Mouse (Mus musculus): ENCODE results near the gene Ciita. TPM values are rescaled to one million over a fixed set of nuclear protein-coding genes. Genes with fewer than 3 reads are reported as not detected.

The Ciita gene
- 0.07 and 0.22 TPM in 2 replicates for polyA plus RNA-seq (2012; rRNA removed)

DNA sequence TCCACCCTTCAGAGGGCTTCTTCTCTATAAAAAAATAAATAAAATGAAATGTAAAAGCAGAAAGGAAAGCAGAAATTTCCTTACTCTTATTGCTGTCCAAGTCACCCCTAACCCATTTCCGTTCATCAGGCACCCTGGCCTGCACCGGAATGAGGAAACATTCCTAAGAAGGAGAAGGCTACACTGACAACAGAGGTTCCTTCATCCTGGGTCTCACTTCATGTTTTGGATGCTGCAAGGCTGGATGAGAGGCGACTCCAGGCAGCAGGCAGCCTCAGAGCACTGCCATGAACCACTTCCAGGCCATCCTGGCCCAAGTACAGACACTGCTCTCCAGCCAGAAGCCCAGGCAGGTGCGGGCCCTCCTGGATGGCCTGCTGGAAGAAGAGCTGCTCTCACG is at the start of gene Ciita:
Ciita (plus strand) TSS at position 203 of the 400 bp plus-strand sequence.
- no peak for TF ChIP-seq POLR2A (IDR thresholded peaks at IDR 0.05; ENCODE audit: control insufficient read depth, low read depth, low read length)
- no peak for TF ChIP-seq CTCF (IDR thresholded peaks at IDR 0.05; ENCODE audit: control insufficient read depth, insufficient read depth, insufficient replicate concordance, low read depth, low read length)
- Histone ChIP-seq H3K27ac (ENCODE audit: control insufficient read depth, insufficient read depth, low read depth, low read length) (no peak within 1 kb of the TSS), H3K4me1 (ENCODE audit: control insufficient read depth, insufficient read depth, low read length) (no peaks in the 10 kb centered on the region), H3K36me3 (ENCODE audit: control insufficient read depth, insufficient read depth, low read length) (no peaks in the 10 kb centered on the region), H3K27me3 (ENCODE audit: control insufficient read depth, insufficient read depth, low read length) (no peaks in the 10 kb centered on the region), H3K4me3 (ENCODE audit: control insufficient read depth, low read depth, low read length) (no peak within 1 kb of the TSS)

DNA sequence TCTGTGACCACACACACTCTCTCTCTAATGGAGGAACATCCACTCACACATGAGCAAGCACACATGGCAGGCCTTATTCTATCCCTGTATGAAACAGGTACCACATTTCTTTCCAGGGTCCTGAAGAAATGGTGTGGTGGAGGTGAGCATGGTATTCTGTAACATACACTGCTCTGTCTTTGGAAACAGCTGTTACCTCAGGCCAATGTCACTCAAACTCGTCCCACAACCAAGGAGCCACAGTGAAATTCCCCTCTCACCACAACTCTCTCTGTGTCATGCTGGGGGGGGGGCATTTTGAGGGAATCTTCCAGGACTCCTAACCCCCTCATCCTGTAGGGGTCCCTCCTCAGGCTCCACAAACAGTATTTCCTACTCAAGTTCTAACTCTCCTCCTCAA is 47.9 kb upstream of the Ciita start:
- H3K27me3 ChIP-seq (ENCODE audit: control insufficient read depth, insufficient read depth, low read length) = no peaks in the 10 kb centered on the region
- TF ChIP-seq CTCF (IDR thresholded peaks at IDR 0.05; ENCODE audit: control insufficient read depth, insufficient read depth, insufficient replicate concordance, low read depth, low read length) = no peak
- TF ChIP-seq POLR2A (IDR thresholded peaks at IDR 0.05; ENCODE audit: control insufficient read depth, low read depth, low read length) = no peak
- no peak overlapping the region for H3K4me3 ChIP-seq (ENCODE audit: control insufficient read depth, low read depth, low read length)
- no peak overlapping the region for H3K27ac ChIP-seq (ENCODE audit: control insufficient read depth, insufficient read depth, low read depth, low read length)
- H3K36me3 ChIP-seq (ENCODE audit: control insufficient read depth, insufficient read depth, low read length) = no peaks in the 10 kb centered on the region
- no peaks in the 10 kb centered on the region for H3K4me1 ChIP-seq (ENCODE audit: control insufficient read depth, insufficient read depth, low read length)

GRCm38 (mm10) chr16:10432387-10432786 is 47.5 kb upstream of the Ciita start:
- Histone ChIP-seq H3K27me3 (ENCODE audit: control insufficient read depth, insufficient read depth, low read length) (no peaks in the 10 kb centered on the region), H3K27ac (ENCODE audit: control insufficient read depth, insufficient read depth, low read depth, low read length) (no peak overlapping the region), H3K4me1 (ENCODE audit: control insufficient read depth, insufficient read depth, low read length) (no peaks in the 10 kb centered on the region), H3K36me3 (ENCODE audit: control insufficient read depth, insufficient read depth, low read length) (no peaks in the 10 kb centered on the region), H3K4me3 (ENCODE audit: control insufficient read depth, low read depth, low read length) (no peak overlapping the region)
- TF ChIP-seq POLR2A (IDR thresholded peaks at IDR 0.05; ENCODE audit: control insufficient read depth, low read depth, low read length) = no peak
- TF ChIP-seq CTCF (IDR thresholded peaks at IDR 0.05; ENCODE audit: control insufficient read depth, insufficient read depth, insufficient replicate concordance, low read depth, low read length) = no peak

DNA sequence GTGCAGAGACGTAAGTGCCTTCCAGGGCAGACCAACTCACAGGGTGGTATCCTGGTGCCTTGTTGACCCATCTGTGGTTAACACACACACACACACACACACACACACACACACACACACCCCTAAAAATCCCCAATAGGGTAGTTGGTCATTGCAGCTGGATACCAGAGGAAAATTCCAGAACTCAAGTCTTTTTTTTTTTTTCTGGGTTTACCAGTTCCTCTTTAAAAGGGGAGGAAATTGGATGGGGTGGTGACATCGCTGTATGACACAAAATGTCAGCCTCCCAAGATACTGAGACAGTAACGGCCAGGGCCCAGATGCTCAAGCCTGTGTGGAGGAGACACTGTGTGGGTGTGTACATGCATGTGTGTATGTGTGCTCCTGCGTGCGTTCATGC is 46.5 kb upstream of the Ciita start:
- TF ChIP-seq CTCF (IDR thresholded peaks at IDR 0.05; ENCODE audit: control insufficient read depth, insufficient read depth, insufficient replicate concordance, low read depth, low read length) = no peak
- TF ChIP-seq POLR2A (IDR thresholded peaks at IDR 0.05; ENCODE audit: control insufficient read depth, low read depth, low read length) = no peak
- H3K4me1 ChIP-seq (ENCODE audit: control insufficient read depth, insufficient read depth, low read length) = no peaks in the 10 kb centered on the region
- no peaks in the 10 kb centered on the region for H3K36me3 ChIP-seq (ENCODE audit: control insufficient read depth, insufficient read depth, low read length)
- no peaks in the 10 kb centered on the region for H3K27me3 ChIP-seq (ENCODE audit: control insufficient read depth, insufficient read depth, low read length)
- no peak overlapping the region for H3K27ac ChIP-seq (ENCODE audit: control insufficient read depth, insufficient read depth, low read depth, low read length)
- H3K4me3 ChIP-seq (ENCODE audit: control insufficient read depth, low read depth, low read length) = no peak overlapping the region

DNA sequence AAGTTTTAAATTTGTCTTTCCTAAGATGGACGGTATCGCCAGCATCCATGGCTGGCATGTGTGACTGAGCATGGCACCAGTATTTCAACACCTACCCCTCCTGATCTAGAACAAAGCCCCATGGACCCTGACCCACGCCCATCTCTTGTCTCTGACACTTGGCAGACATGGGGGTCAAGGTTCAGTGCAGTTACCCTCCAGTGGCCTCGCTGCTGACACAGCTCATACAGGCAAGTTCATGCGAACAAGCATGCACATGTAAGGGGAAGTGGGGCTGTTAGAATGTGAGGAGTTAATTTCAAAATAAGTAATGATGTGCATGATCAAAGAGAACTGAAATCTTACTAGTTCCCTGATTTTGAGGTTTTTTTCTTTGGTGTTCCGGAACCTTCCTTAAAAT is 43.7 kb upstream of the Ciita start:
- H3K36me3 ChIP-seq (ENCODE audit: control insufficient read depth, insufficient read depth, low read length) = no peaks in the 10 kb centered on the region
- H3K27ac ChIP-seq (ENCODE audit: control insufficient read depth, insufficient read depth, low read depth, low read length) = no peak overlapping the region
- TF ChIP-seq POLR2A (IDR thresholded peaks at IDR 0.05; ENCODE audit: control insufficient read depth, low read depth, low read length) = no peak
- TF ChIP-seq CTCF (IDR thresholded peaks at IDR 0.05; ENCODE audit: control insufficient read depth, insufficient read depth, insufficient replicate concordance, low read depth, low read length) = no peak
- H3K4me3 ChIP-seq (ENCODE audit: control insufficient read depth, low read depth, low read length) = no peak overlapping the region
- H3K27me3 ChIP-seq (ENCODE audit: control insufficient read depth, insufficient read depth, low read length) = no peaks in the 10 kb centered on the region
- no peaks in the 10 kb centered on the region for H3K4me1 ChIP-seq (ENCODE audit: control insufficient read depth, insufficient read depth, low read length)

DNA sequence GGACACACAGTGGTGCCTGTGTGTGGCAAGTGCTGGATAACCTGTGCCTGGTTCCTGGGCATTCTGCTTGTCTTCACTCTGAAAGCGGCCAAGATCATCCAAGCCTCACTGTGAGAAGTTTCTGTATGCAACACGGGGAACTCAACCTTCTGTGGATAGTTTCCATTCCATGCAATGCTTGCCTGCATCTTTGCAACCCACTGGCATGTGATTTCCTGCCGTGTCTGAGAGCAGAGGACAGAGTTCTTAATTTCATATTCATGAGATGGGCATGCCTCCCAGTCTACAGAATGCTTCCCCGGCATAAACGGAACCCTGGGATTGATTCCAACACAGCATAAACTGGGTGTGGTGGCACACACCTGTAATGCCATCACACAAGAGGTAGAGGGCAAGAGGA is 41.8 kb upstream of the Ciita start:
- no peak for TF ChIP-seq CTCF (IDR thresholded peaks at IDR 0.05; ENCODE audit: control insufficient read depth, insufficient read depth, insufficient replicate concordance, low read depth, low read length)
- TF ChIP-seq POLR2A (IDR thresholded peaks at IDR 0.05; ENCODE audit: control insufficient read depth, low read depth, low read length) = no peak
- H3K4me3 ChIP-seq (ENCODE audit: control insufficient read depth, low read depth, low read length) = no peak overlapping the region
- no peak overlapping the region for H3K27ac ChIP-seq (ENCODE audit: control insufficient read depth, insufficient read depth, low read depth, low read length)
- H3K27me3 ChIP-seq (ENCODE audit: control insufficient read depth, insufficient read depth, low read length) = no peaks in the 10 kb centered on the region
- no peaks in the 10 kb centered on the region for H3K4me1 ChIP-seq (ENCODE audit: control insufficient read depth, insufficient read depth, low read length)
- H3K36me3 ChIP-seq (ENCODE audit: control insufficient read depth, insufficient read depth, low read length) = no peaks in the 10 kb centered on the region

DNA sequence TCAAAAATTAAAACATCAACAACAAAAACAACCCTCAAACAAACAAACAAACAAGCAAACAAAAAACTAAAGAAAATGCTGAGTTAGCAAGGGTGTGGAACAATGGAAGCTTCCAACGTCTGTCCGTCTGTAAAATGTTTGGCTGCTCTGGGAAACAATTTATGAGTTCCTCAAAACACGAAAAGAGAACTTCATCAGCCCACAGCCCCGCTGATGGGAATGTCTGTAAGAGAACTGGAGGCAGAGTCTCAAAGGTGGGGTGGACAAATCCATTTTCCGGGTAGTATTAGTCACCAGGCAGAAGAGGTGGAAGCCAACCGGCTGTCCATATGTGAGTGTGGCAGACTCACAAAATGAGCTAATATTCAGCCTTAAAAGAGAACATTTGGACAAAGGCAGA is 38.5 kb upstream of the Ciita start:
- TF ChIP-seq CTCF (IDR thresholded peaks at IDR 0.05; ENCODE audit: control insufficient read depth, insufficient read depth, insufficient replicate concordance, low read depth, low read length) (no peak), POLR2A (IDR thresholded peaks at IDR 0.05; ENCODE audit: control insufficient read depth, low read depth, low read length) (no peak)

GRCm38 (mm10) chr16:10441761-10442160 is 38.1 kb upstream of the Ciita start:
- H3K36me3 ChIP-seq (ENCODE audit: control insufficient read depth, insufficient read depth, low read length) = no peaks in the 10 kb centered on the region
- H3K27ac ChIP-seq (ENCODE audit: control insufficient read depth, insufficient read depth, low read depth, low read length) = no peak overlapping the region
- no peaks in the 10 kb centered on the region; the same call in 1 of the 2 replicates for H3K4me1 ChIP-seq (ENCODE audit: control insufficient read depth, insufficient read depth, low read length)
- H3K4me3 ChIP-seq (ENCODE audit: control insufficient read depth, low read depth, low read length) = no peak overlapping the region
- no peaks in the 10 kb centered on the region for H3K27me3 ChIP-seq (ENCODE audit: control insufficient read depth, insufficient read depth, low read length)
- TF ChIP-seq CTCF (IDR thresholded peaks at IDR 0.05; ENCODE audit: control insufficient read depth, insufficient read depth, insufficient replicate concordance, low read depth, low read length) = no peak
- no peak for TF ChIP-seq POLR2A (IDR thresholded peaks at IDR 0.05; ENCODE audit: control insufficient read depth, low read depth, low read length)

More for the DNA sequence above, 38.5 kb upstream of the Ciita start:
- no peaks in the 10 kb centered on the region for H3K36me3 ChIP-seq (ENCODE audit: control insufficient read depth, insufficient read depth, low read length)
- no peaks in the 10 kb centered on the region for H3K4me1 ChIP-seq (ENCODE audit: control insufficient read depth, insufficient read depth, low read length)
- H3K27me3 ChIP-seq (ENCODE audit: control insufficient read depth, insufficient read depth, low read length) = no peaks in the 10 kb centered on the region
- no peak overlapping the region for H3K4me3 ChIP-seq (ENCODE audit: control insufficient read depth, low read depth, low read length)
- H3K27ac ChIP-seq (ENCODE audit: control insufficient read depth, insufficient read depth, low read depth, low read length) = no peak overlapping the region
